Mouse (Mus musculus) MEL (cell line): ENCODE data around the gene Cacfd1. TPM values are rescaled to one million over a fixed set of nuclear protein-coding genes. Genes with fewer than 3 reads are reported as not detected.

Experiments used
- DNase-seq: peaks from one replicate; pipeline ENCODE4 v3.0.0; 2011; ENCODE audit warnings: low read depth, low spot score
- H3K27ac ChIP-seq: 2 replicates; pipeline ENCODE4 v1.5.1; 2012; ENCODE audit warnings: low read depth, mild to moderate bottlenecking, control low read depth, low read length, moderate library complexity; ENCODE audit not compliant: control insufficient read depth
- H3K27me3 ChIP-seq, 2 experiments: fragments of 150-350 bp in 1 of 2; sonication (generic) in 1 of 2; 2 replicates each; pipeline ENCODE4 v1.6.1; 2012; ENCODE audit warnings: low read length in 2 of 2, mild to moderate bottlenecking in 2 of 2, improper control_type of control experiment in 1 of 2, moderate library complexity in 1 of 2; ENCODE audit not compliant: insufficient read depth in 2 of 2, control insufficient read depth in 1 of 2
- H3K36me3 ChIP-seq, 2 experiments: 2 replicates each; pipeline ENCODE4 v1.6.1; 2012 to 2014; ENCODE audit warnings: low read length in 2 of 2, improper control_type of control experiment in 1 of 2, inconsistent platforms in 1 of 2, mild to moderate bottlenecking in 1 of 2; ENCODE audit not compliant: insufficient read depth in 2 of 2, control insufficient read depth in 1 of 2
- H3K4me1 ChIP-seq, 2 experiments: fragments of 150-350 bp in 1 of 2; sonication (generic) in 1 of 2; 2 replicates each; pipeline ENCODE4 v1.6.1; 2012; ENCODE audit warnings: low read length in 2 of 2, improper control_type of control experiment in 1 of 2, mild to moderate bottlenecking in 1 of 2; ENCODE audit not compliant: insufficient read depth in 2 of 2, control insufficient read depth in 1 of 2
- H3K4me3 ChIP-seq, 2 experiments: fragments of 150-350 bp in 1 of 2; sonication (generic) in 1 of 2; 2 replicates each; pipeline ENCODE4 v1.5.1; 2012; ENCODE audit warnings: low read depth in 2 of 2, low read length in 2 of 2, mild to moderate bottlenecking in 2 of 2, moderate library complexity in 2 of 2, control low read depth in 1 of 2, improper control_type of control experiment in 1 of 2; ENCODE audit not compliant: control insufficient read depth in 1 of 2, insufficient read depth in 1 of 2
- H3K79me2 ChIP-seq: 2 replicates; pipeline ENCODE4 v1.6.1; 2012; ENCODE audit warnings: mild to moderate bottlenecking, low read length, moderate library complexity; ENCODE audit not compliant: control insufficient read depth, poor library complexity, insufficient read depth
- H3K9ac ChIP-seq: 2 replicates; pipeline ENCODE4 v1.6.1; 2012; ENCODE audit warnings: low read depth, mild to moderate bottlenecking, control low read depth, low read length, moderate library complexity; ENCODE audit not compliant: control insufficient read depth, poor library complexity, severe bottlenecking
- H3K9me3 ChIP-seq: fragments of 150-350 bp; sonication (generic); replicated peaks from 2 replicates; pipeline ENCODE4 v1.6.1; 2012; ENCODE audit warnings: mild to moderate bottlenecking, low read length, improper control_type of control experiment, moderate library complexity; ENCODE audit not compliant: insufficient read depth
- BHLHE40 ChIP-seq: IDR thresholded peaks from 2 replicates; pipeline ENCODE4 v1.6.1; 2012; ENCODE audit warnings: low read depth, mild to moderate bottlenecking, inconsistent platforms, low read length, improper control_type of control experiment, borderline replicate concordance
- CHD1 ChIP-seq: IDR thresholded peaks from 2 replicates; pipeline ENCODE4 v1.6.1; 2012; ENCODE audit warnings: low read depth, mild to moderate bottlenecking, inconsistent platforms, low read length, improper control_type of control experiment
- CHD2 ChIP-seq: IDR thresholded peaks from 2 replicates; pipeline ENCODE4 v1.6.1; 2011; ENCODE audit warnings: low read length, improper control_type of control experiment
- CTCF ChIP-seq, 3 experiments: IDR thresholded peaks in 2 of 3; conservative IDR thresholded peaks in 1 of 3; 2 replicates each; pipeline ENCODE4 v1.5.1; 2011 to 2012; ENCODE audit warnings: low read length in 3 of 3, low read depth in 2 of 3, mild to moderate bottlenecking in 2 of 3, improper control_type of control experiment in 1 of 3, inconsistent platforms in 1 of 3, mixed read lengths in 1 of 3, moderate library complexity in 1 of 3; ENCODE audit not compliant: control insufficient read depth in 1 of 3, insufficient read depth in 1 of 3, poor library complexity in 1 of 3, severe bottlenecking in 1 of 3
- E2F4 ChIP-seq: IDR thresholded peaks from 2 replicates; pipeline ENCODE4 v1.6.1; 2011; ENCODE audit warnings: low read depth, low read length, improper control_type of control experiment, borderline replicate concordance
- ELF1 ChIP-seq: IDR thresholded peaks from 2 replicates; pipeline ENCODE4 v1.6.1; 2014; ENCODE audit warnings: low read depth, mild to moderate bottlenecking, inconsistent platforms, low read length, improper control_type of control experiment, moderate library complexity
- EP300 ChIP-seq, 2 experiments: IDR thresholded peaks; 2 replicates each; pipeline ENCODE4 v1.6.1; 2011; ENCODE audit warnings: improper control_type of control experiment in 2 of 2, low read length in 2 of 2, low read depth in 1 of 2, mild to moderate bottlenecking in 1 of 2
- ETS1 ChIP-seq: IDR thresholded peaks from 2 replicates; pipeline ENCODE4 v1.6.1; 2012; ENCODE audit warnings: low read depth, mild to moderate bottlenecking, inconsistent platforms, low read length, improper control_type of control experiment, moderate library complexity
- GABPA ChIP-seq: IDR thresholded peaks from 2 replicates; pipeline ENCODE4 v1.6.1; 2012; ENCODE audit warnings: low read depth, mild to moderate bottlenecking, inconsistent platforms, low read length, improper control_type of control experiment, moderate library complexity
- GATA1 ChIP-seq: IDR thresholded peaks from 2 replicates; pipeline ENCODE4 v1.6.1; 2011; ENCODE audit warnings: low read depth, low read length, improper control_type of control experiment
- HCFC1 ChIP-seq: IDR thresholded peaks from 2 replicates; pipeline ENCODE4 v1.6.1; 2012; ENCODE audit warnings: low read depth, mild to moderate bottlenecking, inconsistent platforms, low read length, improper control_type of control experiment, moderate library complexity
- KAT2A ChIP-seq: conservative IDR thresholded peaks from 2 replicates; pipeline ENCODE4 v1.6.1; 2012; ENCODE audit warnings: low read depth, low read length, improper control_type of control experiment, inconsistent platforms
- MAFK ChIP-seq: IDR thresholded peaks from 2 replicates; pipeline ENCODE4 v1.6.1; 2011; ENCODE audit warnings: low read depth, mild to moderate bottlenecking, low read length, improper control_type of control experiment, borderline replicate concordance
- MAX ChIP-seq: IDR thresholded peaks from 2 replicates; pipeline ENCODE4 v1.6.1; 2011; ENCODE audit warnings: low read length, improper control_type of control experiment
- MAZ ChIP-seq: IDR thresholded peaks from 2 replicates; pipeline ENCODE4 v1.6.1; 2012; ENCODE audit warnings: low read depth, mild to moderate bottlenecking, inconsistent platforms, low read length, improper control_type of control experiment
- MEF2A ChIP-seq: IDR thresholded peaks from 2 replicates; pipeline ENCODE4 v1.6.1; 2014; ENCODE audit warnings: low read depth, mild to moderate bottlenecking, inconsistent platforms, low read length, improper control_type of control experiment; ENCODE audit not compliant: poor library complexity, insufficient replicate concordance, severe bottlenecking; ENCODE audit errors: extremely low read depth
- MXI1 ChIP-seq: IDR thresholded peaks from 2 replicates; pipeline ENCODE4 v1.6.1; 2011; ENCODE audit warnings: mild to moderate bottlenecking, low read depth, low read length, improper control_type of control experiment
- MYB ChIP-seq: IDR thresholded peaks from 2 replicates; pipeline ENCODE4 v1.6.1; 2011; ENCODE audit warnings: mild to moderate bottlenecking, low read depth, low read length, improper control_type of control experiment
- MYC ChIP-seq: IDR thresholded peaks from 2 replicates; pipeline ENCODE4 v1.6.1; 2011; ENCODE audit warnings: low read depth, mild to moderate bottlenecking, low read length, improper control_type of control experiment, moderate library complexity
- NELFE ChIP-seq: IDR thresholded peaks from 2 replicates; pipeline ENCODE4 v1.6.1; 2011; ENCODE audit warnings: low read depth, low read length, improper control_type of control experiment
- NRF1 ChIP-seq: IDR thresholded peaks from 2 replicates; pipeline ENCODE4 v1.6.1; 2014; ENCODE audit warnings: low read depth, mild to moderate bottlenecking, inconsistent platforms, low read length, improper control_type of control experiment, moderate library complexity; ENCODE audit not compliant: poor library complexity, insufficient read depth, severe bottlenecking
- POLR2A ChIP-seq, 2 experiments: IDR thresholded peaks; 2 replicates each; pipeline ENCODE4 v1.6.1; 2011 to 2012; ENCODE audit warnings: low read length in 2 of 2, mild to moderate bottlenecking in 2 of 2, control low read depth in 1 of 2, improper control_type of control experiment in 1 of 2, low read depth in 1 of 2, moderate library complexity in 1 of 2; ENCODE audit not compliant: control insufficient read depth in 1 of 2, insufficient read depth in 1 of 2, poor library complexity in 1 of 2
- POLR2AphosphoS2 ChIP-seq: IDR thresholded peaks from 2 replicates; pipeline ENCODE4 v1.6.1; 2011; ENCODE audit warnings: low read length, improper control_type of control experiment
- RAD21 ChIP-seq: IDR thresholded peaks from 2 replicates; pipeline ENCODE4 v1.6.1; 2011; ENCODE audit warnings: mild to moderate bottlenecking, low read depth, low read length, improper control_type of control experiment
- SIN3A ChIP-seq: IDR thresholded peaks from 2 replicates; pipeline ENCODE4 v1.6.1; 2012; ENCODE audit warnings: low read length, improper control_type of control experiment, inconsistent platforms
- TAL1 ChIP-seq: IDR thresholded peaks from 2 replicates; pipeline ENCODE4 v1.6.1; 2012; ENCODE audit warnings: mild to moderate bottlenecking, inconsistent platforms, low read length, moderate library complexity, mixed read lengths
- TBP ChIP-seq: IDR thresholded peaks from 2 replicates; pipeline ENCODE4 v1.8.0; 2011; ENCODE audit warnings: low read depth, low read length, improper control_type of control experiment
- TCF12 ChIP-seq: IDR thresholded peaks from 2 replicates; pipeline ENCODE4 v1.6.1; 2014; ENCODE audit warnings: low read depth, mild to moderate bottlenecking, inconsistent platforms, low read length, improper control_type of control experiment, moderate library complexity
- UBTF ChIP-seq: IDR thresholded peaks from 2 replicates; pipeline ENCODE4 v1.6.1; 2012; ENCODE audit warnings: low read depth, mild to moderate bottlenecking, inconsistent platforms, low read length, improper control_type of control experiment, moderate library complexity, borderline replicate concordance; ENCODE audit not compliant: insufficient read depth
- USF1 ChIP-seq: IDR thresholded peaks from 2 replicates; pipeline ENCODE4 v1.6.1; 2014; ENCODE audit warnings: low read depth, mild to moderate bottlenecking, inconsistent platforms, low read length, improper control_type of control experiment, moderate library complexity
- USF2 ChIP-seq, 2 experiments: IDR thresholded peaks; 2 replicates each; pipeline ENCODE4 v1.6.1; 2011 to 2012; ENCODE audit warnings: improper control_type of control experiment in 2 of 2, low read length in 2 of 2, borderline replicate concordance in 1 of 2, inconsistent platforms in 1 of 2, low read depth in 1 of 2, mild to moderate bottlenecking in 1 of 2; ENCODE audit not compliant: insufficient read depth in 1 of 2
- ZC3H11A ChIP-seq: IDR thresholded peaks from 2 replicates; pipeline ENCODE4 v1.6.1; 2012; ENCODE audit warnings: low read depth, mild to moderate bottlenecking, inconsistent platforms, low read length, improper control_type of control experiment
- ZMIZ1 ChIP-seq: IDR thresholded peaks from 2 replicates; pipeline ENCODE4 v1.6.1; 2012; ENCODE audit warnings: low read depth, mild to moderate bottlenecking, inconsistent platforms, low read length, improper control_type of control experiment, moderate library complexity
- polyA plus RNA-seq, 2 experiments: library from polyadenylated mRNA; stranded (reverse) in 1 of 2; unstranded in 1 of 2; fragments of >175 nt in 1 of 2; fragments of >200 nt in 1 of 2; gene quantifications; 2 replicates each; pipeline versions ENCODE4 v1.2.1 to v1.2.4; 2012; ENCODE audit warnings: low replicate concordance in 2 of 2, low read depth in 1 of 2; ENCODE audit not compliant: insufficient read length in 2 of 2, insufficient read depth in 1 of 2, missing spikeins in 1 of 2
- total RNA-seq: library from RNA; depleted of rRNA; stranded (reverse); fragments of 300-350 nt; gene quantifications from 2 replicates; pipeline ENCODE4 v1.2.3, GENCODE M21; 2012

The Cacfd1 gene
- total and polyA plus RNA-seq, 3 experiments = 19.1 to 60.7 TPM; not detected in 1

DNA sequence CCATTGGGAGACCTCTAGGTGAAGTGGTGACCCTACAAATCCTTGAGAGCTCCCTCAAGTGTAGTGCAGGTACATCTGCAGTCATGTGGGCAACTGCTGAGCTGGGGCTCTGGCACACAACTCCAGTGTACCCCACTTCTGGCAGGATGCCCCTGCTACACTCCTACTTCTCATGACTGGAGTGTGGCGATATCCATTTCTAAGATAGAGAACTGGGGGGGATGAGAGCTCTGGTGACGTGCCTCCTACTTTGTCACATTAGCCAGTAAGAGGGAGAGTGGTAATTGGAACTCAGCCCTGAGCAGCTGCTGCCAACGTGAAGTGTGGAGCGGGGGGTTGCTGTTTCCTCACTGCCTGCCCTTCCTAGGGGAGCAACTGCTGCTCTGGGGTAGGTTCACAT, 3.5 kb upstream of the Cacfd1 start:
- peaks cover 14 to 41% of the 10 kb centered on the region in 2 experiments for H3K4me1 ChIP-seq
- H3K27me3 ChIP-seq = no peaks in the 10 kb centered on the region
- no peaks in the 10 kb centered on the region for H3K9me3 ChIP-seq
- peaks cover 0 to 13% of the 10 kb centered on the region in 2 experiments; a peak in 2 of 4 replicates for H3K36me3 ChIP-seq
- H3K79me2 ChIP-seq = peaks cover 15% of the 10 kb centered on the region
- peak overlapping the region; percentile 41 to 72 for H3K4me3 ChIP-seq
- peak overlapping the region; percentile 58 for H3K27ac ChIP-seq
- peak; percentile 82 for DNase-seq
- TF ChIP-seq HCFC1 = 0 out of 2 replicates have a peak, but pooled peaks have one; percentile 12
- no peak for TF ChIP-seq MAFK
- no peak for TF ChIP-seq UBTF
- TF ChIP-seq USF1 = peak; percentile 58; the same call in 1 of the 2 replicates
- TF ChIP-seq MAX = no peak; the same call in 1 of the 2 replicates
- peak; percentile 84 for TF ChIP-seq SIN3A
- peak; percentile 60; the same call in 1 of the 2 replicates for TF ChIP-seq ZMIZ1
- TF ChIP-seq CTCF (IDR thresholded peaks at IDR 0.05 in 2 of 3, conservative IDR thresholded peaks at IDR 0.05 in 1 of 3; ENCODE audit: control insufficient read depth in 1 of 3, insufficient read depth in 1 of 3, low read depth in 2 of 3, low read length in 3 of 3, poor library complexity in 1 of 3, severe bottlenecking in 1 of 3) = no peak
- TF ChIP-seq MYB = no peak
- peak; percentile 72 for TF ChIP-seq TCF12
- TF ChIP-seq GABPA = no peak
- TF ChIP-seq ELF1 = no peak
- TF ChIP-seq ETS1 = peak; percentile 91
- no peak for TF ChIP-seq CHD1
- no peak for TF ChIP-seq RAD21
- TF ChIP-seq TBP = peak; percentile 20; the same call in 1 of the 2 replicates
- TF ChIP-seq NRF1 = no peak
- TF ChIP-seq MEF2A = no peak
- TF ChIP-seq MAZ = peak; percentile 61
- no peak for TF ChIP-seq POLR2AphosphoS2
- TF ChIP-seq EP300 (IDR thresholded peaks at IDR 0.05; ENCODE audit: low read depth in 1 of 2, low read length in 2 of 2) = peak in 1 of 2 experiments; percentile 66; a peak in 2 of 4 replicates
- TF ChIP-seq TAL1 = 0 out of 2 replicates have a peak, but pooled peaks have one; percentile 10
- TF ChIP-seq NELFE = peak; percentile 35; the same call in 1 of the 2 replicates
- peak; percentile 58; the same call in 1 of the 2 replicates for TF ChIP-seq MXI1
- TF ChIP-seq E2F4 = no peak
- TF ChIP-seq CHD2 = no peak
- TF ChIP-seq ZC3H11A = no peak
- 0 out of 2 replicates have a peak, but pooled peaks have one; percentile 20 for TF ChIP-seq KAT2A
- TF ChIP-seq POLR2A (IDR thresholded peaks at IDR 0.05; ENCODE audit: control insufficient read depth in 1 of 2, insufficient read depth in 1 of 2, low read depth in 1 of 2, low read length in 2 of 2, poor library complexity in 1 of 2) = peak in 1 of 2 experiments; percentile 53; a peak in 1 of 4 replicates
- peak; percentile 40; the same call in 1 of the 2 replicates for TF ChIP-seq BHLHE40
- no peak for TF ChIP-seq MYC
- no peak for TF ChIP-seq USF2 (IDR thresholded peaks at IDR 0.05; ENCODE audit: borderline replicate concordance in 1 of 2, insufficient read depth in 1 of 2, low read depth in 1 of 2, low read length in 2 of 2)
- TF ChIP-seq GATA1 = peak; percentile 44; the same call in 1 of the 2 replicates
- peak overlapping the region; percentile 55 for H3K9ac ChIP-seq
